Mouse (Mus musculus) lung, postnatal 0 days (tissue): Measurements from ENCODE around the gene Camta1.

Experiments used
- CTCF ChIP-seq: IDR thresholded peaks from 2 replicates; pipeline ENCODE4 v1.5.1; 2016; ENCODE audit warnings: antibody characterized with exemption, mild to moderate bottlenecking
- EP300 ChIP-seq: IDR thresholded peaks from 2 replicates; pipeline ENCODE4 v1.6.1; 2016; ENCODE audit warnings: antibody characterized with exemption, mild to moderate bottlenecking, control low read depth

DNA sequence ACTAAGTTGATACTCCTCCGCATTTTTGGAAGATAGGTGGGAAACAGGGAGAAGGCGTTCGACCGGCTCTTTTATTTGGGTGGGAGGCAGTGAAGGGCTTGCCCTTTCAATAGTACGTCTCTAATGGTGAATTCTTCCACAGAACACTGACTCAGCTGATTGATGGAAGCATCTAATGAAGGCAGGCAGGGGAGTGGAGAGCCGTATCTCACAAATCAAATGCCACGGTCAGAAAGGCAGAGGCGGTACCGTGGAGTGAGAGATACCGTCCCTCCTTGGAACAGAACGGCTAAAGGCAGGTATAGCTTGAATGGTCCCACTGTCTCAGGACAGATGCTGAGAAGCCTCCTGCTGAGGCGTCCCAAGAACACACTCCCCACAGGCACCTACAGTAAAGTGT, 714.1 kb downstream of the Camta1 start:
- no peak for TF ChIP-seq CTCF
- TF ChIP-seq EP300, result no peak
